Mouse (Mus musculus) forebrain, embryonic 11.5 days (tissue): Measurements from ENCODE around the gene Opcml. TPM values are rescaled to one million over a fixed set of nuclear protein-coding genes. Genes with fewer than 3 reads are reported as not detected.

Experiments
- ATAC-seq: fragments of 200-750 bp; cut with Nextera tagmentation; replicated peaks from 2 replicates; pipeline ENCODE4 v1.8.0; 2017; ENCODE audit warnings: moderate TSS enrichment; ENCODE audit not compliant: low FRiP score
- DNase-seq: peaks from one replicate; pipeline ENCODE4 v3.0.0-alpha.2; 2017; ENCODE audit warnings: low spot score
- H3K27ac ChIP-seq: fragments of 300-500 bp; sonication (generic); 2 replicates; pipeline ENCODE4 v1.5.1; 2014; ENCODE audit warnings: low read depth, low read length
- H3K27me3 ChIP-seq: fragments of 300-500 bp; sonication (generic); 2 replicates; pipeline ENCODE4 v1.6.1; 2014; ENCODE audit warnings: mild to moderate bottlenecking, low read length, mixed read lengths; ENCODE audit not compliant: control insufficient read depth, insufficient read depth
- H3K36me3 ChIP-seq: fragments of 300-500 bp; sonication (generic); 2 replicates; pipeline ENCODE4 v1.6.1; 2014; ENCODE audit warnings: mild to moderate bottlenecking, low read length, moderate library complexity, mixed read lengths; ENCODE audit not compliant: control insufficient read depth, insufficient read depth
- H3K4me1 ChIP-seq: fragments of 300-500 bp; sonication (generic); replicated peaks from 2 replicates; pipeline ENCODE4 v1.6.1; 2014; ENCODE audit warnings: low read length, mixed read lengths; ENCODE audit not compliant: control insufficient read depth, insufficient read depth
- H3K4me2 ChIP-seq: fragments of 300-500 bp; sonication (generic); 2 replicates; pipeline ENCODE4 v1.6.1; 2014; ENCODE audit warnings: low read depth, mild to moderate bottlenecking, low read length, moderate library complexity, mixed read lengths; ENCODE audit not compliant: severe bottlenecking
- H3K4me3 ChIP-seq: fragments of 300-500 bp; sonication (generic); 2 replicates; pipeline ENCODE4 v1.5.1; 2014; ENCODE audit warnings: low read depth, low read length
- H3K9ac ChIP-seq: fragments of 300-500 bp; sonication (generic); 2 replicates; pipeline ENCODE4 v1.6.1; 2014; ENCODE audit warnings: low read length
- H3K9me3 ChIP-seq: fragments of 300-500 bp; sonication (generic); 2 replicates; pipeline ENCODE4 v1.6.1; 2016; ENCODE audit warnings: low read length, mixed read lengths; ENCODE audit not compliant: control insufficient read depth
- WGBS: fragments of 180-500 bp; shearing (Covaris S2); extraction: QIAGEN DNeasy Blood & Tissue Kit; methylation state at CpG from one replicate; pipeline ENCODE4 v1.1.7; 2014; 5-methylcytosine and 5-hydroxymethylcytosine counted together
- polyA plus RNA-seq: library from polyadenylated mRNA; unstranded; fragments of >200 nt; fragmentation: Nextera tagmentation; extraction: Ambion mirVana; gene quantifications from 2 replicates; pipeline ENCODE4 v1.2.1, GENCODE M21; 2014

Gene Opcml
- polyA plus RNA-seq, 1 experiment from 2014 or later, result 2.4 TPM

DNA sequence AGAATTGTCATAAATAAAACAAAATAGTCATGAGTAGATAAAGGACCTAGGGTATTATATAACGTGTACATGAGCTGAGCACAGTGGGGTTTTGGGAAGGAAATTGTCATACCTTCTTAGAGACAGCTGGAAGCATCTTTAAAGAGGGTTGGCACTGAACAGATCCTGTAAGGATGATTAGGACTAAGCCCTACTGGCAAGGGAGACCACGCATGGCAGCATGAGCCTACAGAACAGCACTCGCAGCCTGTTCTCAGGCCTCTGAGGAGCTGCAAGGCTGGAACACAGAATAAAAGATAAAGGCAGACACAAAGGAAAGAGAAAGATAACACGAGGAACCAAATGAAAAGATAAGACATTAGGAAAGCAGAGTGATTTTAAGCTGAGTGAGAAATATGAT, 915.2 kb downstream of the Opcml start:
- no peak overlapping the region for H3K4me3 ChIP-seq
- no peak overlapping the region for H3K9ac ChIP-seq
- H3K27me3 ChIP-seq, result no peaks in the 10 kb centered on the region
- no peak overlapping the region for H3K27ac ChIP-seq
- no peak for ATAC-seq
- no peaks in the 10 kb centered on the region for H3K36me3 ChIP-seq
- no peaks in the 10 kb centered on the region for H3K9me3 ChIP-seq
- WGBS, result 89% methylated on average over 4 of the region's 4 CpGs
- no peaks in the 10 kb centered on the region for H3K4me1 ChIP-seq
- no peak for DNase-seq
- H3K4me2 ChIP-seq, result no peak overlapping the region

DNA sequence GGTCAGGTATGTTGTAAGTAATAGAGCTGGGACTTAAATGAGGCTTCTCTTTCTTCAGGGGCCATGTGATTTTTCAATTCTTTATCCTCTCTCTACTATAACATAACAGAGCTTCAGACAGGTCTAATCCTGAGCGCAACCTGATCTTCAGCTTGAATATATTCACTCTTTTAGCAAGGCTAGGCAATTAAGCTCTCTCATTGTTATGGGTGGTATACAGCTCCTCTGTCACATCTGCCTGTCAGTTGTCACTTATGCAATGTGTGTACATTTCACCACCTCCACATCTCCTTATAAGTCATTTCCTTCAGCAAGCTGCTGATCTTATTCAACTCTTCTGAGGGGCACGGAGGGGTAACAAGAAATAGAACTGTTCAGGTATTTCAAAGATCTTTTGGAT, 924.0 kb downstream of the Opcml start:
- 94% methylated on average over 2 of the region's 2 CpGs for WGBS
- ATAC-seq, result no peak
- Histone ChIP-seq H3K9me3 (no peaks in the 10 kb centered on the region), H3K9ac (no peak overlapping the region), H3K4me2 (no peak overlapping the region), H3K4me1 (no peaks in the 10 kb centered on the region), H3K36me3 (no peaks in the 10 kb centered on the region), H3K27me3 (no peaks in the 10 kb centered on the region), H3K27ac (no peak overlapping the region), H3K4me3 (no peak overlapping the region)
- DNase-seq, result no peak

DNA sequence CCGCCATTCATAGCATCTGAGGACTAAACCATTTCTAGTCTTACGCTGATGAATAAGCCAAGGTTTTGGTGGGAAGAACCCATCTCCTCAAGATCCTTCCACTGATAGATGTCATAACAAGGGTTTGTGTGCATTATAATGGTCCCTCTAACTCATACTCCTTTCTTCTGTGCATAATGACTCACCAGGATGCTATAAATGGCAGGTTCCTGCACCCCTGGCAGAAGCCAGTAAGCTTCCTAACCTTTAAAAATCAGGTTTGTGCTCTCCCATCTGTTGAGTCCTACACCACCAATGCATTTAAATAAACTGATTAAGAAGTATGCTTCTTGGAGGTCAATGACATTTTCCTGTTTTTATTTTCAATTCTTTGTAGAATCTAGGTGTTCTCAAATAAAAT, 929.6 kb downstream of the Opcml start:
- Histone ChIP-seq H3K4me1 (no peaks in the 10 kb centered on the region), H3K36me3 (no peaks in the 10 kb centered on the region), H3K27ac (no peak overlapping the region), H3K9ac (no peak overlapping the region), H3K9me3 (no peaks in the 10 kb centered on the region), H3K4me3 (no peak overlapping the region), H3K27me3 (no peaks in the 10 kb centered on the region), H3K4me2 (no peak overlapping the region)
- DNase-seq (no peak), ATAC-seq (no peak)
- WGBS, result 89% methylated on average over 2 of the region's 2 CpGs

DNA sequence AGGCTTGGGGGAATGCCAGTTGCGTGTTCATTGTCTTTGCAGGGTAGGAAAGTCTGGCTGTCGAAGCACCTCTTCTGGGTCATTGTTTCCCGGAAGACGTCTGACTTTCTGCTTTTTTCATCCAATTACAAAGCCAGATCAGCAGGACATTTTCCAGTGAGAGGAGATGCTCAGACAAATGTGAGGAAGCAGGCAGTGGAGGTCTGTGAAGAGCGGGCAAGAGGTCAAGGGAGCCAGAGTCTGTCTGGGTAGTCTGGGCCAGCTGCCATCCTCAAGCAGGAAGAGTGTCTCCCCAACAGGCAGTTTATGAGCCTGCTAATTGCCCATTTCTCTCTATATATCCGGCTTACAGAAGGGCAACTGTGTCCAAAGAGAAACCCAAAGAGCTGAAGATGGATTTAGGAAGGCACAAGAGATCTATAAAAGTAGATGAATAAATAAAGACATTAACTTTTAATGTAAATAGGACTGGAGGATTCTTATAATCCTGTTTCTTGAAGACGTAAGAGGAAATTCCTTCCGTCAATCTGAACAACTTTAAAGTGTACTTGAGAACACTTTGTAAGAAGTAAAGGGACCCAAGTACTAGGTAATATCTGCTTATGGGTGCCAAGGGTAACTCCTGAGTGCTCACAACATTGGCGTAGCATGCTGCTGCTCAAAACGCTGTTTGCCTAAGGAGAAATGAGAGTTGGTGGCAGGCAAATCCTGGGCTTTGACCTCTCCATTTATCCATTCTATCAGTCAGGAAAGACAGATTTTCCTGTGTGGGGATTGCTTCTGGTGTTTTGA, 941.4 kb downstream of the Opcml start:
- ATAC-seq (no peak), DNase-seq (no peak)
- Histone ChIP-seq H3K27ac (no peak overlapping the region), H3K27me3 (no peaks in the 10 kb centered on the region), H3K36me3 (no peaks in the 10 kb centered on the region), H3K4me3 (no peak overlapping the region), H3K9me3 (no peaks in the 10 kb centered on the region), H3K4me1 (no peaks in the 10 kb centered on the region), H3K9ac (no peak overlapping the region), H3K4me2 (no peak overlapping the region)
- 82% methylated on average over 10 of the region's 10 CpGs for WGBS

DNA sequence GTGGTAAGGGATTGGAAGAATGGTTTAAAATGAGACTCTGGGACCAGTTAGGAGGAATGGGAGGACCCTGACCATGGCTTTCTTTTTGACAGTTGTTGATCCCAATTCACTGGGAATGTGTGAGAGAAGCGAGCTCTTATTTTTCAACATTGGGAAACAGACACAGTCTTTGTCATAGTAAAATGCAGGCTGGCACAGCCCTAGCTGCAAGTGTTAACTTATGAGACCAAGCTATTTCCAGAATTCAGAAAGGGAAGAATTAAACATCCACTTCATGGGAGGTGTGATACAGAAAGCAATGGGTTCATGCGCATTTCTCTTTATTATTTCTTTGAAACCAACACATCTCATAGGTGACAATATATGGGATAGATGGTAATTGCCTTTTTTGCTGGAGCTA, 947.4 kb downstream of the Opcml start:
- WGBS, result 91% methylated on average over 2 of the region's 2 CpGs
- no peak overlapping the region for H3K27ac ChIP-seq
- ATAC-seq, result no peak

DNA sequence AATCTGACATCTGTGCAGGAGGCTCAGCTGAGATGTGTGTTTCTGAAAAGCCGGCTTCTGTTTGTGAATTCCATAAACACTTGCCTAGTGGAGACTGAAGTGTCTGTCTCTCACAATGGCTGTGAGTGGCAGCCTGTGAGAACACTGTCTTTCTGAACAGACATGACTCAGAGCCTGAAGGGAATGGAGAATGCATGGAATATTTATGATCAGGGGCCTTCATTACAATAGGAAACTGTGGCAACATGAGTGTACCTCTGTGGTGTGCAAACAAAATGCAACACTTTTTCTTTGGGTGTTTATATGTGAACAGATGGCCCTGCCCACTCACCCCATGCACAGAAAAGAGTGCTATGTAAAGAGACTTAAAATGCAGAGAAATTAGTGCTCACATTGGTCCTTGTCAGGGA, 947.9 kb downstream of the Opcml start:
- DNase-seq (no peak), ATAC-seq (no peak)
- Histone ChIP-seq H3K27me3 (no peaks in the 10 kb centered on the region), H3K4me3 (no peak overlapping the region), H3K4me1 (no peaks in the 10 kb centered on the region), H3K27ac (no peak overlapping the region), H3K9me3 (no peaks in the 10 kb centered on the region), H3K4me2 (no peak overlapping the region), H3K36me3 (no peaks in the 10 kb centered on the region), H3K9ac (no peak overlapping the region)
- WGBS, result 73% methylated on average over 1 of the region's 1 CpGs

More for the DNA sequence above, 947.4 kb downstream of the Opcml start:
- no peak for DNase-seq
- Histone ChIP-seq H3K36me3 (no peaks in the 10 kb centered on the region), H3K4me1 (no peaks in the 10 kb centered on the region), H3K9ac (no peak overlapping the region), H3K4me2 (no peak overlapping the region), H3K4me3 (no peak overlapping the region), H3K9me3 (no peaks in the 10 kb centered on the region), H3K27me3 (no peaks in the 10 kb centered on the region)

DNA sequence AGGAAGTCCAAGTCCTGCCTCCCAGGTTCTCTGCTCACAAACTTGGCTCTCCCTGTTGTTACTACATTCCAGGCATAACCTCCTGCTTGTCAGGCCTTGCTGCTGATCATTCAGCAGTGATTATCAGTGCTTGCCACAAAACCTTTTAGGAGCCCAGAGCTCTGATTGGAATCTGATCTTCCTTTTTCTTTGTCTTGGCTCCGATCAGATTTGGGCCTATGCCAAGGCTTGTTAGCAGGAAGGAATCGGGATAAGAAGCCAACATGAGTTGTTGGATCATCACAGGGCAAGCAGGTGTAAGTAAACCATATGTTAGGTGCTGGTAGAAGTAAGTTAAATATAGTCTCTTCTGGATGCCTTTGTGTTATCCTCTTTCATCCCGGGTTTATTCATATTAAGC, 954.2 kb downstream of the Opcml start:
- H3K4me1 ChIP-seq, result no peaks in the 10 kb centered on the region
- WGBS, result 78% methylated on average over 3 of the region's 3 CpGs
- ATAC-seq (no peak), DNase-seq (no peak)
- H3K9ac ChIP-seq, result no peak overlapping the region
- H3K27me3 ChIP-seq, result no peaks in the 10 kb centered on the region
- no peak overlapping the region for H3K27ac ChIP-seq
- no peak overlapping the region for H3K4me2 ChIP-seq
- no peaks in the 10 kb centered on the region for H3K36me3 ChIP-seq
- H3K4me3 ChIP-seq, result no peak overlapping the region
- no peaks in the 10 kb centered on the region for H3K9me3 ChIP-seq

DNA sequence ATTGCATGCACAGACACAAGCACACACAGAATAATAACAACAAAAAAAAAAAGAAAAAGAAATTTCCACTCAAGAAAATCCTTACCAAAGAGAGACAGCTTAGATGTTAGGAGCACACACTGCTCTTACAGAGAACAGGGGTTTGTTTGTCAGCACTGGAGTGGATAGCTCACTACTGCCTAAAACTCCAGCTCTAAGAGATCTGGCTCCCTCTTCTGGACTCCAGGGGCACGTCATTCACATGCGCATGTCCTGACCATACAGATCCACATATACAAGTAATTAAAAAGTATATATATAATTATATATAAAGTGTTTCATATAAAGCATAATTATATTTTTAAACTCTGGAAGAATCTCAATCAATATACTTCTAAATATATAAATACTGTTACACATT, 958.3 kb downstream of the Opcml start:
- DNase-seq, result no peak
- no peak for ATAC-seq
- 78% methylated on average over 2 of the region's 2 CpGs for WGBS

DNA sequence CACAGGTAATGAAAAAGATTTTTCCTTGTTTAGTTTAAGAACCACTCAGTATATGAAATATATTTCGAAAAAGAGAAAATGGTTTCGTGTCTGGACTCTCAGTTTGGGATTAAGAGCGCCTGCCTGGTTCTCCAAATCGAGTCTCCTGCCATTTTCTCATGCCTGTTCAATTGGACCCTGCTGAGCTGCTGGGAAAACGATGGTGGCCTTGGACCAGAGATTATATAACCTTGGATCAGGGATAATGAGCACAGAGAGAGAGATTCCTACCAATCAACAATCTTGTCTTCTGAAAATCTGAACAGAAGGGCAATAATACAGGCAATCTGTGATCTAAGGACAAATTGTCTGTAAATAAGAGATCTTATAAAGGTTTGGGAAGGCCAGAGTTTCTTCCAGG, 962.3 kb downstream of the Opcml start:
- no peaks in the 10 kb centered on the region for H3K36me3 ChIP-seq
- WGBS, result 59% methylated on average over 5 of the region's 5 CpGs
- no peaks in the 10 kb centered on the region for H3K9me3 ChIP-seq
- H3K27me3 ChIP-seq, result no peaks in the 10 kb centered on the region
- H3K27ac ChIP-seq, result no peak overlapping the region
- no peaks in the 10 kb centered on the region for H3K4me1 ChIP-seq
- ATAC-seq (no peak), DNase-seq (no peak)
- H3K4me2 ChIP-seq, result no peak overlapping the region
- no peak overlapping the region for H3K9ac ChIP-seq
- H3K4me3 ChIP-seq, result no peak overlapping the region

More for the DNA sequence above, 958.3 kb downstream of the Opcml start:
- Histone ChIP-seq H3K36me3 (no peaks in the 10 kb centered on the region), H3K4me1 (no peaks in the 10 kb centered on the region), H3K4me3 (no peak overlapping the region), H3K9ac (no peak overlapping the region), H3K4me2 (no peak overlapping the region), H3K27ac (no peak overlapping the region), H3K27me3 (no peaks in the 10 kb centered on the region), H3K9me3 (no peaks in the 10 kb centered on the region)
